Mouse (Mus musculus) embryonic fibroblast, embryonic 13.5 days (primary cell): ENCODE measurements around the gene Ino80b. TPM values are rescaled to one million over a fixed set of nuclear protein-coding genes. Genes with fewer than 3 reads are reported as not detected.

Experiments
- H3K27ac ChIP-seq: 2 replicates; pipeline ENCODE4 v1.5.1; 2012; ENCODE audit warnings: low read length, control low read depth, inconsistent platforms; ENCODE audit not compliant: insufficient read depth
- H3K4me1 ChIP-seq: 2 replicates; pipeline ENCODE4 v1.6.1; 2011; ENCODE audit warnings: low read length; ENCODE audit not compliant: control insufficient read depth, insufficient read depth
- H3K4me3 ChIP-seq: 2 replicates; pipeline ENCODE4 v1.5.1; 2011; ENCODE audit warnings: mild to moderate bottlenecking, control low read depth, low read length; ENCODE audit not compliant: insufficient read depth
- CTCF ChIP-seq: IDR thresholded peaks from 2 replicates; pipeline ENCODE4 v1.5.1; 2011; ENCODE audit warnings: mild to moderate bottlenecking, control low read depth, low read length, moderate library complexity, borderline replicate concordance; ENCODE audit not compliant: insufficient read depth
- POLR2A ChIP-seq: IDR thresholded peaks from 2 replicates; pipeline ENCODE4 v1.6.1; 2011; ENCODE audit warnings: low read depth, mild to moderate bottlenecking, control low read depth, low read length, moderate library complexity
- polyA plus RNA-seq: library from polyadenylated mRNA; stranded (reverse); fragments of >200 nt; gene quantifications from 2 replicates; pipeline ENCODE4 v1.2.4, GENCODE M21; 2011; ENCODE audit warnings: low read depth; ENCODE audit not compliant: missing spikeins, insufficient read length

Gene Ino80b
- polyA plus RNA-seq, 1 experiment: 6.6 TPM

DNA sequence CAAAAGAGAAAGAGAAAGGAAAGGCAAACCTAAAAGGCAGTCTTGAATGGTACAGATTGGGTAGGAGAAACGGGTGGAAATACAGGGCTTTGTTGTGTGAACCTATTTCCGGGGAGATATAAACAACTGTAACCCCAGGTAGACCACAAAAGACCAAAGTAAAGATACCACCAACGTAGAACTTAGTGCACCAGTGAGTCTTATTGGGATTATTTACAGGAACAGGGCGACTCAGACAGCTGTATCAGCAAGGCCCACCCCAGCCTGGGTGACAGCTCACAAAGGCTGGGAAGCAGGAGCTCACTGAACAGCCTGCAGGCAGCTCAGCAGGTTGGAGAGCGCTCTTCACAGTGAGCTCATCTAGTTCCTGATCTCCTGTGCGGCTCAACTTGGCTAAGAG is 29.3 kb downstream of the Ino80b start:
- Histone ChIP-seq H3K27ac (no peak overlapping the region), H3K4me3 (no peak overlapping the region), H3K4me1 (no peaks in the 10 kb centered on the region)
- TF ChIP-seq POLR2A (no peak), CTCF (no peak)

DNA sequence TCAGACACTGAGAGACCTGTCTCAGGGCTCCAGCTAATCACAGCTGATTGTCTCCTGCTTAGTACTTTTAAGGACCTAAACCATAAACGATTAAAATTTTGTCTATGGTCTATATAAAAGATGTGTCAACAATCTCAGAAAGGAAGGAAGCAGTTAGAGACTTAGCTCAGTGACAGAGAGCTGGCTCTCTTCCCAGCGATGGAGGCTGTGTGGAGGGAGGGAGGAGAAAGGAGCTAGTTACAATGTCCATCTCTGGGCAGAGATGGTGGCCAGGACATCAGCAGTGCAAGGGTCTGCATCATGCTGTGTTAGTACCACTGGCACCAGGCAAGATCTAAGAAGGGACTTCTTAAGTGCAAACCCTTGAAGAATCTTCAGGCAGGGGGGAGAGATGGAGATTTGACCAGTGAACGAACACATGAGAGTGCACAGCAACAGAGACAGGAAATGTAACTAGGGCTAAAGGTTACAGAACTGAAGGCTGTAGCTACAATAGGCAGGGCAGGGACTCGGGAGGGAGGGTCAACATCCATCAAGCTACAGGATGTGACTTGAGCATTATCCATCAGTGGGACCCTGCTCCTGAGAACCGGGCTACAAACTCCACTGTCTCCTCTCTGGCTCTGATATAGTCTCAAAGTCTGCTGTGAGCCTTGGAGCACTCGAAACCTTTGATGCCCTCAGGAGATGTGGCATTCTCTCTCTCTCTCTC is 32.7 kb downstream of the Ino80b start:
- TF ChIP-seq POLR2A (no peak), CTCF (no peak)
- no peak overlapping the region for H3K27ac ChIP-seq
- H3K4me3 ChIP-seq: no peak overlapping the region
- no peaks in the 10 kb centered on the region for H3K4me1 ChIP-seq

DNA sequence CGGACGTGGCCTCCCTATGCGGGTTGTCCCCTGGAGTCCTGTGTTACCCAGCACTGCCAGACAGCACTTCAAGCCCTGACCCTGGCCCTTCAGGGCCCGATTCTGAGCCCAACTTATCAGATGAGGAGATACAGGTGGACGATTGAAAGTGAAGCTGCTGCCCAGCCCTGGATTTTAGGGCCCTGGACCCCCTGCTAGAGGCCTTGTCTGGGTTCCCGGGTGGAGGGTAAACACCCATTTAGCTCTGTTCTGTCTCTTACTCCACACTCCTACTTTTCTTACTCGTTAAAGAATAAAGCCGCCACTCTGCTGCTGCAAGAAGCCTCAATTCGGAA is 37.3 kb downstream of the Ino80b start:
- Histone ChIP-seq H3K4me3 (no peak overlapping the region), H3K4me1 (no peaks in the 10 kb centered on the region), H3K27ac (no peak overlapping the region)
- no peak for TF ChIP-seq CTCF
- no peak for TF ChIP-seq POLR2A

DNA sequence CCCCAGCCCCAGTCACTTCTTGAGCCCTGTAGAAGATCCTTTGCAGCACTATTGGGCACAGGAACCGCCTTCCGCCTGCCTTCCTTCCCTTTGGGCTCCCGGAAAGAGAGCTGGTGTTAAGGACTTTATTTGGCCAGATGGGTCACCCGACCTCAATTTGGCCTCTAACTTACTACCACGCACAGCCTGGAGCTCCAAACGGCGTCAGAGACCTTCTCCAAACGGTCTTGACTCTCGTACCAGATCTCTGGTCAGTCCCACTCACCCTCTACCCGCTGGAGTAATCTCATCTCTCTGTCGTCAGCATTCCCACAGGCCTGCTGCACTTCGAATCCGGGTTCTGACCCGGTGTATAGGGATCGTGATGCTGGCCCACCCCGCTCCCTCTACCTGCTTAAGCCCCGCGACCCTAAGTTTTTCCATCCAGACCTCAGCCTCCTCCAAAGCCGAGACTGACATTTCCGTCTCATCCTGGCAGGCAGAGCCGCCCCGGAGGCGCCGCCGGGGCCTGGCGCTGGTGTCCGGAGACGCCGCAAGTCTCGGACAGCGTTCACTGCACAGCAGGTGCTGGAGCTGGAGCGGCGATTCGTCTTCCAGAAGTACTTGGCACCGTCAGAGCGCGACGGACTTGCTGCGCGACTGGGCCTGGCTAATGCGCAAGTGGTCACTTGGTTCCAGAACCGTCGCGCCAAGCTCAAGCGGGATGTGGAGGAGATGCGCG is 37.9 kb downstream of the Ino80b start:
- TF ChIP-seq POLR2A (no peak), CTCF (no peak)
- H3K4me1 ChIP-seq: no peaks in the 10 kb centered on the region
- no peak overlapping the region for H3K27ac ChIP-seq
- no peak overlapping the region for H3K4me3 ChIP-seq

DNA sequence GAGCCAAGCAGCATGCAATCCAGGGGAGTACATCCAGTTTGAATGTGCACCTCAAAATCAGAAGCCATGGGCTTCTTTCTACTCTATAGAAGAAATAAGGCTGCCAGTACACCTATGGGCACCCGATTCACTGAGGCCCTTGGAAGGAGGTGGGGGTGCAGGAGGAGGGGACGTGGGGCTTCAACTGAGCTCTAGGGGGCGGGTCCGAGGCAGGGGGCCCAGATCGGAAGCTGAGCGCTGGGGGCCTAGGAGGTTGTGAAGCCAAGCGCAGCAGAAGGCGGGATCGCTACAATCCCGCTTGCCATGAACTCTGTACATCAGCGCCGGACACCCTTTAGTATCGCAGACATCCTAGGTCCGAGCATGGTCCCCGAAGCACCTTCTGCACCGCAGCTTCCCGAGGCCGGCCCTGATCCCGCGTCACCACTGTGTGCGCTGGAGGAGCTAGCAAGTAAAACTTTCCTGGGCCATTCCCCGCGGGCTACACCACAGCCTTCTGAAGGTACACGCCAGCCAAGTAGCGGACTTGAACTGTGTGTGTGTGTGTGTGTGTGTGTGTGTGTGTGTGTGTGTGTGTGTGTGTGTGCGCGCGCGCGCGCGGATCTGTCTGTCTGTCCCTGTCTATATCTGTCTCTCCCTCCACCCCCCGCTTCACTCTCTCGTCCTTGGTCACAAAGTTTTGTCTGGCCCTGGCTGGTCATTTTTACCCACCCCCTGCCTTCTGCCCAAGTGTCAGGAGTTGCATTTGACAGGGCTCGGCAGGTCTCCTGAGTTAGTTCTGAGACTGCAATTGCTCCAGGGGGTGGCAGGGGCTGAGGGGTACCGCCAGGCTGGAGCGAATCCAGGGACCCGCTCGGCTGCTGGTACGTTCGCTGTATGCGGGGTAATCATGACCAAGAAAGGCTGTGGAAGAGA is 38.9 kb downstream of the Ino80b start, which contains the start of gene Lbx2:
TSS of gene Lbx2 (plus strand) at position 247 of the 915 bp plus-strand sequence.
- Histone ChIP-seq H3K27ac (no peak within 1 kb of the TSS), H3K4me1 (no peaks in the 10 kb centered on the region), H3K4me3 (no peak within 1 kb of the TSS)
- TF ChIP-seq CTCF (no peak), POLR2A (no peak)

DNA sequence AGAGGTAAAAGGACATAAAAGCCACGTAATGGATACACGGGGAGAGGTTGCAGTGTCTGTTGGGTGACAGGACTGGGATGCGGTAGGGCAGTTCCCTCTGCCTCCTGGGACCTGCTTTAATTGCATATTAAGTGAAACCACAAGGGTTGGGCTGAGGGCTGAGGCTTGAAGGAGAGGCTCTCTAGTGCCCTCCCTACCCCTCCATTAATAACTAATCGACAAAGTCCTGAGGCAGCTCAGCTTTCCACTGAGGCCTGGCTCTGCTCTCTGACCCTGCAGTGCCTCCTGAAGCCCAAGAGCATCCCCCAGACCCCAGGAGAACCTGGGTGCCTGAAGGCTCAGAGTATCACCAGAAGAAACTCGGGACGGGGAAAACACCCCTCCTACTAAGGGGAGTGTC is 40.8 kb downstream of the Ino80b start:
- Histone ChIP-seq H3K4me1 (no peaks in the 10 kb centered on the region), H3K4me3 (no peak overlapping the region), H3K27ac (no peak overlapping the region)
- TF ChIP-seq CTCF (no peak), POLR2A (peak; percentile 30; the same call in 1 of the 2 replicates)

DNA sequence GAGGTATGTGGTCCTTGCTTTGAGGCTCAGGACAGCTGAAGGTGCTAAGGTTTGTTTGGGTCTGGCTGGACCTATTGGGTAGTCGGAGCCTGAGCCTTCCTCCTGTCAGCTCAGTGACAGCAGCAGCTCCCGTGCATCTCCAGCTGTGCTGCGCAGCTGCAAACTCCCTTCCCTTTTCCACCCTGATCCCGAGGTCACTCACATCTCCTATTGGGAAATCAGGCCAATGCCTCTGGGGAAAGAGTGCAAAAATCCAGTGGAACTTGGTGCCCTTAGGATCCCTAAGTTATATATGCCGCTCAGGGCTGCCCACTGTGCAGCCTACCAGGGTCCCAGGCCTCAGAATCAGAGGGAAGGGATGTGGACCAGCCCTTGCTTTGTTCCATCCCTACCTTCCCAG is 41.7 kb downstream of the Ino80b start:
- H3K4me3 ChIP-seq: no peak overlapping the region
- no peaks in the 10 kb centered on the region for H3K4me1 ChIP-seq
- TF ChIP-seq CTCF: no peak
- TF ChIP-seq POLR2A: no peak
- no peak overlapping the region for H3K27ac ChIP-seq

DNA sequence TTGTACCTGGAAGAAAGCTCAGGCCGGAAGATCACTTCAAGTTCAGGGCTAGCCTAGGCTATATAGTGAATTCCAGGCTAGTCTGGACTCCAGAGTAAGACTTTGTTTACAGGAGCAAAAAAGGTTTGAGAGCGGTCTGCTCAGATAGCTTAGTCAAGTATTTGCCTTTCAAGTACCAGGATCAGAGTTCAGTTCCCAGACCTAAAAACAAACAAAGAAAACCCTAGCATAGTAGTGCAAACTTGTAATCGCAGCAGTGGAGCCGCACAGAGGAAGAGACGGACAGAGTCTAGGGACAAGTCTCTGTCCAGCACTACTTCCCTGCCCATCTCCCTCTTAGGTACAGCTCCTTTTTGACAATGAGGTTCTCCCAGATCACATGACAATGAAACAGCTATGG is 45.0 kb downstream of the Ino80b start:
- H3K4me1 ChIP-seq: no peaks in the 10 kb centered on the region
- TF ChIP-seq CTCF: no peak
- TF ChIP-seq POLR2A: no peak
- H3K4me3 ChIP-seq: no peak overlapping the region
- H3K27ac ChIP-seq: no peak overlapping the region

DNA sequence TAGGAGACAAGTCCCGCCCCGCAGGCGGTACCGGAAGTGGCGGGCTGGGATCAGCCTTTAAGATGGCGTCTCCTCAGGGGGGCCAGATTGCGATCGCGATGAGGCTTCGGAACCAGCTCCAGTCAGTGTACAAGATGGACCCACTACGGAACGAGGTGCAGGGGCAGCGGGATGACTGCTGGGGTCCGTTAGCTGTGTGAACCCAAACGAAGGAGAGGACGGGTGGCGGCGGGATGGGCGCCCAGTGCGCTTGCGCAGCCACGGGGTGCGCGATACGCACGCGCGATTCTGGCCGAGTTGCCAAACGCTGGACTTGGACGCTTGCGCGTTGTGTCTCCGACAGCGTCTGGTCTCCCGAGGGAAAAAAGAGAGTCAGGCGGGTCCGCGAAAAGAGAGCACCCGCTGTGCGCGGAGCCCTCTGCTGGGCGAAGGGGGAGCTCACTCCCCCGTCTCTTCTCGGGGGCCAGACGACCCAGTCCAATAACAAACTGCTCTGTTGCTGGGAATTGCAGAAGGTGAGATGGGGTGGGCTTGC is 46.8 kb downstream of the Ino80b start:
- Histone ChIP-seq H3K4me1 (no peaks in the 10 kb centered on the region), H3K27ac (peak overlapping the region; percentile 84)
- no peak for TF ChIP-seq CTCF
- TF ChIP-seq POLR2A: peak; percentile 62

DNA sequence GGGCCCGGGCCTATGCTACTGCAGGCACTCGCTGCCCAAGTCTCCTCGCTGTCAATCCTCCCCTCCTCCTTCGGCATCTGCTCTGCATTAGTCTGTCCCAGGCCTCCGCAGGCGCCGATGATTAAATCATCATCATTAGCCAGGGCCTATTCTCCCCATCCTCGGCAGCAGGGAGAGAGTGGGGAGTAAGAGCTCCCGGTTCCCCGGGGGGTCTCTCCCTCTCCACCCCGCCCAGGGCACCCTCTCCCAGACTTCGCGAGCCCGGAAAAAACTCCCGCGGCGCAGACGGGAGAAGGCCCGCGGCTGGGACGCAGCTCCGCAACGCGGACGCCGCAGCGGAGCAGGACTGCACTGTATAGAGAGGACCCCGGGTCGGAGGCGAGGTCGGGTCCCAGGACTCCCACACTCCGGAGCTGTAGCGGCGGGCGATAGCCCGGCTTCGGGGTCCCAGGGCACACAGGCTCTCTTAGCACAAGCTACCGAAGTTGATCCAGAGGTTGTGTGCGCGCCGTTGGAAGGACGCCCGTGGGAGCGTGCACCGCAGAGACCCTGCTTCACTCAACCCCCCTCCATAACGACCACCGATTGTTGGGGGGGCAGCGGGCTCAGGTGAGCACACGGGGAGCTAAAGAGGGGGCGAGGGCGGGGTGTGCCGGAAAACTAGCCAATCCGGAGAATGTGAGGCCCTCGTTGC is 47.5 kb downstream of the Ino80b start, which contains the start of gene Pcgf1:
TSS of gene Pcgf1 (plus strand) at position 240 of the 694 bp plus-strand sequence.
- Histone ChIP-seq H3K4me1 (no peaks in the 10 kb centered on the region), H3K27ac (peak within 1 kb of the TSS; percentile 84), H3K4me3 (peak within 1 kb of the TSS; percentile 76)
- TF ChIP-seq POLR2A (no peak; the same call in 1 of the 2 replicates), CTCF (no peak)

More for the DNA sequence above, 46.8 kb downstream of the Ino80b start:
- peak overlapping the region; percentile 76 for H3K4me3 ChIP-seq
